Mouse (Mus musculus) limb, embryonic 15.5 days (tissue): ENCODE data around the gene Enam. TPM values are rescaled to one million over a fixed set of nuclear protein-coding genes. Genes with fewer than 3 reads are reported as not detected.

Experiments
- ATAC-seq: fragments of 200-750 bp; cut with Nextera tagmentation; 2 replicates; pipeline ENCODE4 v1.8.0; 2017; ENCODE audit warnings: low read depth, moderate TSS enrichment; ENCODE audit not compliant: insufficient number of reproducible peaks, low FRiP score, low TSS enrichment
- H3K27ac ChIP-seq: fragments of 300-500 bp; sonication (generic); 2 replicates; pipeline ENCODE4 v1.5.1; 2015; ENCODE audit warnings: moderate library complexity, mild to moderate bottlenecking, inconsistent platforms
- H3K27me3 ChIP-seq: fragments of 300-500 bp; sonication (generic); 2 replicates; pipeline ENCODE4 v1.6.1; 2015; ENCODE audit warnings: inconsistent platforms
- H3K36me3 ChIP-seq: fragments of 300-500 bp; sonication (generic); 2 replicates; pipeline ENCODE4 v1.6.1; 2015; ENCODE audit warnings: inconsistent platforms
- H3K4me1 ChIP-seq: fragments of 300-500 bp; sonication (generic); 2 replicates; pipeline ENCODE4 v1.6.1; 2015; ENCODE audit warnings: inconsistent platforms
- H3K4me2 ChIP-seq: fragments of 300-500 bp; sonication (generic); 2 replicates; pipeline ENCODE4 v1.6.1; 2015; ENCODE audit warnings: mild to moderate bottlenecking, inconsistent platforms
- H3K4me3 ChIP-seq: fragments of 300-500 bp; sonication (generic); 2 replicates; pipeline ENCODE4 v1.5.1; 2015; ENCODE audit warnings: mild to moderate bottlenecking, inconsistent platforms
- H3K9ac ChIP-seq: fragments of 300-500 bp; sonication (generic); 2 replicates; pipeline ENCODE4 v1.6.1; 2015; ENCODE audit warnings: inconsistent platforms
- H3K9me3 ChIP-seq: fragments of 300-500 bp; sonication (generic); 2 replicates; pipeline ENCODE4 v1.6.1; 2016; ENCODE audit warnings: inconsistent platforms
- WGBS: fragments of 180-500 bp; shearing (Covaris S2); methylation state at CpG from one replicate; pipeline ENCODE4 v1.1.7; 2015; 5-methylcytosine and 5-hydroxymethylcytosine counted together
- polyA plus RNA-seq: library from polyadenylated mRNA; unstranded; fragments of >200 nt; fragmentation: Nextera tagmentation; extraction: Ambion mirVana; gene quantifications from 2 replicates; pipeline ENCODE4 v1.2.1, GENCODE M21; 2015

Enam gene
- polyA plus RNA-seq: 0.07 and 0.14 TPM in 2 replicates

- Histone ChIP-seq H3K4me1 (no peaks in the 10 kb centered on the region), H3K9me3 (no peaks in the 10 kb centered on the region), H3K36me3 (no peaks in the 10 kb centered on the region), H3K4me3 (no peak within 1 kb of the TSS), H3K9ac (no peak within 1 kb of the TSS), H3K27me3 (no peaks in the 10 kb centered on the region), H3K27ac (no peak within 1 kb of the TSS), H3K4me2 (no peak within 1 kb of the TSS)
- no peak for ATAC-seq
Observed at GRCm38 (mm10) chr5:88487675-88488074, at the start of gene Enam. TSS of gene Enam (plus strand) at chr5:88487975.

GRCm38 (mm10) chr5:88455691-88456090 lies 32.1 kb upstream of the Enam start, which contains the start of gene Ambn:
TSS of gene Ambn (plus strand) at chr5:88455991.
- H3K9ac ChIP-seq: no peak within 1 kb of the TSS
- no peak within 1 kb of the TSS for H3K4me3 ChIP-seq
- H3K4me1 ChIP-seq: no peaks in the 10 kb centered on the region
- H3K27me3 ChIP-seq: no peaks in the 10 kb centered on the region
- ATAC-seq: no peak
- H3K27ac ChIP-seq: no peak within 1 kb of the TSS
- no peaks in the 10 kb centered on the region for H3K9me3 ChIP-seq
- no peaks in the 10 kb centered on the region for H3K36me3 ChIP-seq
- H3K4me2 ChIP-seq: no peak within 1 kb of the TSS
- WGBS: 78% methylated on average over 3 of the region's 3 CpGs

- Histone ChIP-seq H3K4me1 (no peaks in the 10 kb centered on the region), H3K4me2 (no peak overlapping the region), H3K4me3 (no peak overlapping the region), H3K27me3 (no peaks in the 10 kb centered on the region), H3K9ac (no peak overlapping the region), H3K36me3 (no peaks in the 10 kb centered on the region), H3K9me3 (no peaks in the 10 kb centered on the region), H3K27ac (no peak overlapping the region)
- 88% methylated on average over 2 of the region's 2 CpGs for WGBS
- no peak for ATAC-seq
Observed at GRCm38 (mm10) chr5:88467471-88467870, 20.3 kb upstream of the Enam start.

GRCm38 (mm10) chr5:88468807-88469704 lies 18.7 kb upstream of the Enam start:
- WGBS: 85% methylated on average over 4 of the region's 4 CpGs
- Histone ChIP-seq H3K9me3 (no peaks in the 10 kb centered on the region), H3K9ac (no peak overlapping the region), H3K4me3 (no peak overlapping the region), H3K36me3 (no peaks in the 10 kb centered on the region), H3K4me1 (no peaks in the 10 kb centered on the region), H3K27ac (no peak overlapping the region), H3K4me2 (no peak overlapping the region), H3K27me3 (no peaks in the 10 kb centered on the region)
- no peak for ATAC-seq

GRCm38 (mm10) chr5:88489004-88489403 lies 1.2 kb downstream of the Enam start:
- Histone ChIP-seq H3K9me3 (no peaks in the 10 kb centered on the region), H3K27ac (no peak overlapping the region), H3K27me3 (no peaks in the 10 kb centered on the region), H3K4me1 (no peaks in the 10 kb centered on the region), H3K9ac (no peak overlapping the region), H3K4me3 (no peak overlapping the region), H3K36me3 (no peaks in the 10 kb centered on the region), H3K4me2 (no peak overlapping the region)
- no peak for ATAC-seq
- WGBS: 78% methylated on average over 2 of the region's 2 CpGs

- no peak for ATAC-seq
- Histone ChIP-seq H3K4me2 (no peak overlapping the region), H3K27me3 (no peaks in the 10 kb centered on the region), H3K36me3 (no peaks in the 10 kb centered on the region), H3K9ac (no peak overlapping the region), H3K4me3 (no peak overlapping the region), H3K9me3 (no peaks in the 10 kb centered on the region), H3K4me1 (no peaks in the 10 kb centered on the region), H3K27ac (no peak overlapping the region)
- WGBS: 81% methylated on average over 5 of the region's 5 CpGs
Observed at GRCm38 (mm10) chr5:88491111-88491510, 3.3 kb downstream of the Enam start.

DNA sequence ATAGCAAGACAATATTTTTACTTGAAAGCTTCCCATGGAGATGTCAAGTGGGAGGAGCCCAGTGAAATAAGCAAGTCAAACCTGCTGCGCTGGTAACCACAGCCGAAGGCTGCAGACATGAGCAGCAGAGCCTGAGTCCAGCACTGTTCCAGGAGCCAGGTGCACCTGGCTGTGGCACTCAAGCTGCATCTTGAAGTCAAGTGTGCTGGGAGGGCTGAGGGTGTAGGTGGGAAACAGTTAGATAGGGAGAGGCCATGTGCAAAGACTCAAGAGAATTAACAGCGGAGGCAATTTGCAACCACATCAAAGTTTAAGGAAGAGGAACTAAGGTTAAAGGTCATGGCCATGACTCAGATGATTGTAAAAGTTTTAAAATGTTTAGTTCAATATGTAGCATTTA lies 12.0 kb downstream of the Enam start:
- no peaks in the 10 kb centered on the region for H3K9me3 ChIP-seq
- H3K36me3 ChIP-seq: no peaks in the 10 kb centered on the region
- H3K4me3 ChIP-seq: no peak overlapping the region
- H3K27me3 ChIP-seq: no peaks in the 10 kb centered on the region
- no peak overlapping the region for H3K9ac ChIP-seq
- no peaks in the 10 kb centered on the region for H3K4me1 ChIP-seq
- H3K27ac ChIP-seq: no peak overlapping the region
- no peak for ATAC-seq
- no peak overlapping the region for H3K4me2 ChIP-seq
- 71% methylated on average over 3 of the region's 3 CpGs for WGBS

GRCm38 (mm10) chr5:88508555-88508954 lies 20.8 kb downstream of the Enam start:
- Histone ChIP-seq H3K4me2 (no peak overlapping the region), H3K27me3 (no peaks in the 10 kb centered on the region), H3K4me1 (no peaks in the 10 kb centered on the region), H3K27ac (no peak overlapping the region), H3K36me3 (no peaks in the 10 kb centered on the region), H3K4me3 (no peak overlapping the region), H3K9ac (no peak overlapping the region), H3K9me3 (no peaks in the 10 kb centered on the region)
- WGBS: 48% methylated on average over 1 of the region's 1 CpGs
- no peak for ATAC-seq

- Histone ChIP-seq H3K27me3 (no peaks in the 10 kb centered on the region), H3K4me1 (no peaks in the 10 kb centered on the region), H3K4me3 (no peak overlapping the region), H3K9ac (no peak overlapping the region), H3K9me3 (no peaks in the 10 kb centered on the region), H3K4me2 (no peak overlapping the region), H3K36me3 (no peaks in the 10 kb centered on the region), H3K27ac (no peak overlapping the region)
- 84% methylated on average over 1 of the region's 1 CpGs for WGBS
- no peak for ATAC-seq
Observed at GRCm38 (mm10) chr5:88508990-88509389, 21.2 kb downstream of the Enam start.

- Histone ChIP-seq H3K27ac (no peak overlapping the region), H3K27me3 (no peaks in the 10 kb centered on the region; the same call in 1 of the 2 replicates), H3K4me1 (no peaks in the 10 kb centered on the region), H3K9ac (no peak overlapping the region), H3K4me3 (no peak overlapping the region), H3K4me2 (no peak overlapping the region), H3K36me3 (no peaks in the 10 kb centered on the region), H3K9me3 (no peaks in the 10 kb centered on the region)
- WGBS: 3% methylated on average over 2 of the region's 2 CpGs
- ATAC-seq: no peak
Observed at GRCm38 (mm10) chr5:88519232-88519631, 31.5 kb downstream of the Enam start.

DNA sequence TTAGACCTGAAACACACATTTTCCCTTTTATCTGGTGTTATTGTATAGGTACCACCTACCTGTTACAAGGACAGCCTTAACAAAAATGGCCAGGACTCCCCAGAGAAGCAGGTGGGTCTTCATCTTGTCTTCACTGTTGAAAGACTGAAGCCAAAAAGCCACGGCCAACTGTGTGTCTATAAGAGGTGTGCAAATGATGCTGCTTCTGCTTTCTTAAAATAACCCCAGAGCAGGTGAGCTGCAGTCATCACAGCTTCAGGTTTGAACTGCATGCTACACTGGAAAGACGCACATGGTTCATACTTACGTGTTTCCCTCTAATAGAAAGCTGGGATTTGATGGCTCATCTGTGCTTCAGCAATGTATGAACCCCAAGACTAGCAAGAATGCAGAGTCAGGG lies 39.9 kb downstream of the Enam start, which contains the start of gene Jchain:
TSS of gene Jchain (minus strand) at position 235 of the 400 bp plus-strand sequence.
- Histone ChIP-seq H3K9ac (no peak within 1 kb of the TSS), H3K36me3 (no peaks in the 10 kb centered on the region)
- 86% methylated on average over 3 of the region's 3 CpGs for WGBS

GRCm38 (mm10) chr5:88530908-88531307 lies 43.1 kb downstream of the Enam start:
- no peak for ATAC-seq
- WGBS: 41% methylated on average over 1 of the region's 1 CpGs

More for the DNA sequence above, 39.9 kb downstream of the Enam start, which contains the start of gene Jchain:
- H3K27ac ChIP-seq: no peak within 1 kb of the TSS
- H3K4me3 ChIP-seq: no peak within 1 kb of the TSS
- no peak for ATAC-seq
- no peaks in the 10 kb centered on the region for H3K4me1 ChIP-seq
- H3K4me2 ChIP-seq: no peak within 1 kb of the TSS
- no peaks in the 10 kb centered on the region for H3K9me3 ChIP-seq
- no peaks in the 10 kb centered on the region for H3K27me3 ChIP-seq

More at GRCm38 (mm10) chr5:88530908-88531307, 43.1 kb downstream of the Enam start:
- Histone ChIP-seq H3K4me3 (no peak overlapping the region), H3K4me2 (no peak overlapping the region), H3K9ac (no peak overlapping the region), H3K9me3 (no peaks in the 10 kb centered on the region), H3K27ac (no peak overlapping the region), H3K27me3 (no peaks in the 10 kb centered on the region), H3K4me1 (no peaks in the 10 kb centered on the region), H3K36me3 (no peaks in the 10 kb centered on the region)
